Mouse (Mus musculus) lung, adult 2 months (tissue): ENCODE measurements around the gene Slc26a1. TPM values are rescaled to one million over a fixed set of nuclear protein-coding genes. Genes with fewer than 3 reads are reported as not detected.

Experiments
- DNase-seq: peaks from one replicate; pipeline ENCODE4 v3.0.0; 2022
- H3K4me1 ChIP-seq: fragments of 200-500 bp; 2 replicates; pipeline ENCODE4 v1.6.1; 2011; ENCODE audit warnings: low read length; ENCODE audit not compliant: control insufficient read depth, insufficient read depth
- H3K4me3 ChIP-seq: fragments of 200-500 bp; replicated peaks from 2 replicates; pipeline ENCODE3; 2011; ENCODE audit warnings: low read depth, mild to moderate bottlenecking, control low read depth, low read length; ENCODE audit errors: extremely low read depth
- CTCF ChIP-seq: fragments of 200-500 bp; IDR thresholded peaks from 2 replicates; pipeline ENCODE4 v1.5.1; 2011; ENCODE audit warnings: mild to moderate bottlenecking, low read length, control low read depth; ENCODE audit not compliant: insufficient read depth
- POLR2A ChIP-seq: fragments of 200-500 bp; IDR thresholded peaks from 2 replicates; pipeline ENCODE4 v1.6.1; 2011; ENCODE audit warnings: low read depth, mild to moderate bottlenecking, control low read depth, low read length, borderline replicate concordance; ENCODE audit errors: extremely low read depth
- WGBS: fragments of 180-500 bp; shearing (Covaris S2); methylation state at CpG from one replicate; pipeline ENCODE4 v1.1.7; 2018; 5-methylcytosine and 5-hydroxymethylcytosine counted together
- polyA plus RNA-seq: library from polyadenylated mRNA; depleted of rRNA; stranded (reverse); fragments of >200 nt; gene quantifications from 2 replicates; pipeline ENCODE4 v1.2.3, GENCODE M21; 2012; rRNA removed

The Slc26a1 gene
- polyA plus RNA-seq, 1 experiment = 0.11 TPM

- no peak overlapping the region for H3K4me3 ChIP-seq
- peaks cover 1% of the 10 kb centered on the region; the same call in 1 of the 2 replicates for H3K4me1 ChIP-seq
- TF ChIP-seq POLR2A (no peak), CTCF (no peak)
- 92% methylated on average over 4 of the region's 4 CpGs for WGBS
- DNase-seq = no peak
Observed at GRCm38 (mm10) chr5:108633676-108634075, 41.7 kb downstream of the Slc26a1 start.

GRCm38 (mm10) chr5:108629634-108630483, 45.5 kb downstream of the Slc26a1 start, which contains the start of the genes Gak and Tmem175:
Gene Gak (minus strand): TSS chr5:108629755.
Gene Tmem175 (plus strand): TSS chr5:108629770.
- peaks cover 8% of the 10 kb centered on the region for H3K4me1 ChIP-seq
- peak; percentile 91 for DNase-seq
- WGBS = under 1% methylated on average over 58 of the region's 58 CpGs
- TF ChIP-seq CTCF (no peak), POLR2A (peak; percentile 94)
- H3K4me3 ChIP-seq = peak within 1 kb of the TSS; percentile 98

- peak overlapping the region; percentile 98 for H3K4me3 ChIP-seq
- TF ChIP-seq POLR2A (no peak), CTCF (no peak)
- peaks cover 8% of the 10 kb centered on the region for H3K4me1 ChIP-seq
- DNase-seq = no peak
- WGBS = 1% methylated on average over 32 of the region's 32 CpGs
Observed at GRCm38 (mm10) chr5:108628891-108629633, 46.3 kb downstream of the Slc26a1 start.

- no peak for DNase-seq
- 79% methylated on average over 4 of the region's 4 CpGs for WGBS
- H3K4me1 ChIP-seq = peaks cover 13% of the 10 kb centered on the region
- TF ChIP-seq CTCF (no peak), POLR2A (no peak)
- no peak overlapping the region for H3K4me3 ChIP-seq
Observed at GRCm38 (mm10) chr5:108626050-108626660, 49.2 kb downstream of the Slc26a1 start.

GRCm38 (mm10) chr5:108621870-108622269, 53.5 kb downstream of the Slc26a1 start:
- WGBS = 55% methylated on average over 2 of the region's 2 CpGs
- DNase-seq = no peak
- Histone ChIP-seq H3K4me3 (no peak overlapping the region), H3K4me1 (peaks cover 4% of the 10 kb centered on the region)
- no peak for TF ChIP-seq POLR2A
- no peak for TF ChIP-seq CTCF

Other genes with a start within 250 kb of the Slc26a1 start
- 19.3 and 33.6 TPM in 2 replicates for gene Atp5k, start 241.1 kb downstream of the Slc26a1 start, polyA plus RNA-seq
- gene Mfsd7a, start 226.7 kb downstream of the Slc26a1 start, polyA plus RNA-seq = 6.8 and 9.7 TPM in 2 replicates
- gene Pcgf3, start 214.3 kb downstream of the Slc26a1 start, polyA plus RNA-seq = 7.4 and 11.1 TPM in 2 replicates
- 0.05 and 0.19 TPM in 2 replicates for gene Cplx1, start 125.5 kb downstream of the Slc26a1 start, polyA plus RNA-seq
- 78.8 and 87.5 TPM in 2 replicates for gene Gak, start 45.8 kb downstream of the Slc26a1 start, polyA plus RNA-seq
- 32.0 and 50.5 TPM in 2 replicates for gene Tmem175, start 45.8 kb downstream of the Slc26a1 start, polyA plus RNA-seq
- 28.4 and 34.5 TPM in 2 replicates for gene Idua, start 15.2 kb downstream of the Slc26a1 start, polyA plus RNA-seq
- gene Dgkq, start 5.9 kb downstream of the Slc26a1 start, polyA plus RNA-seq = 24.5 and 27.5 TPM in 2 replicates
- 48.5 and 48.7 TPM in 2 replicates for gene Fgfrl1, start 16.8 kb upstream of the Slc26a1 start, polyA plus RNA-seq
- gene Rnf212, start 99.4 kb upstream of the Slc26a1 start, polyA plus RNA-seq = not detected in 2 replicates
- not detected in 2 replicates for gene Tmed11, start 119.8 kb upstream of the Slc26a1 start, polyA plus RNA-seq
- gene Vmn2r8, start 133.3 kb upstream of the Slc26a1 start, polyA plus RNA-seq = not detected in 2 replicates
- gene Vmn2r9, start 177.0 kb upstream of the Slc26a1 start, polyA plus RNA-seq = not detected in 2 replicates